Mouse (Mus musculus) thymus, adult 2 months (tissue): ENCODE measurements around the gene Gucy2g.

Experiments
- CTCF ChIP-seq: fragments of 200-500 bp; IDR thresholded peaks from 2 replicates; pipeline ENCODE4 v1.5.1; 2012; ENCODE audit warnings: mild to moderate bottlenecking, control low read depth, low read length, moderate library complexity, borderline replicate concordance; ENCODE audit not compliant: control insufficient read depth, poor library complexity, insufficient read depth; ENCODE audit errors: extremely low read depth
- POLR2A ChIP-seq: fragments of 200-500 bp; IDR thresholded peaks from 2 replicates; pipeline ENCODE4 v1.6.1; 2012; ENCODE audit warnings: mild to moderate bottlenecking, low read length, control low read depth, moderate library complexity; ENCODE audit not compliant: control insufficient read depth, poor library complexity, insufficient read depth; ENCODE audit errors: extremely low read depth

- TF ChIP-seq POLR2A (no peak), CTCF (no peak)
These were observed 19.8 kb downstream of the Gucy2g start for GRCm38 (mm10) chr19:55221208-55221607.
